Mouse (Mus musculus) adrenal gland, postnatal 36 days (tissue): ENCODE measurements around the gene Gm8922. TPM values are rescaled to one million over a fixed set of nuclear protein-coding genes. Genes with fewer than 3 reads are reported as not detected.
"Not testable (repeated sequence)": the region's sequence is repeated elsewhere in the genome, so short reads cannot be mapped to it uniquely, and the experiment has no call there.

Experiments
- DNase-seq, 2 experiments: peaks; one replicate each; pipeline ENCODE4 v3.0.0; 2021; ENCODE audit warnings: mixed read lengths in 1 of 2
- long read RNA-seq, 2 experiments: library from polyadenylated mRNA; stranded (forward); transcript quantifications; one replicate each; pipeline ENCODE4 v2.0.0; 2021; ENCODE audit warnings: borderline sequencing depth in 2 of 2
- total RNA-seq, 2 experiments: library from RNA; stranded (reverse); gene quantifications; 2 replicates each; pipeline ENCODE4 v1.2.3; 2021

Gm8922 gene
- not detected for total RNA-seq
- long read RNA-seq, experiment 1 = 0 reads
- long read RNA-seq, experiment 2 = 0 reads

GRCm38 (mm10) chr5:11681659-11682058 is at the start of gene Gm8922:
Gm8922 (plus strand) TSS chr5:11681959.
- not testable (repeated sequence) for DNase-seq

Other genes with a start within 250 kb of the Gm8922 start
- not detected for gene Gm8906, start 179.3 kb upstream of the Gm8922 start, total RNA-seq
- gene Gm6460, start 87.0 kb upstream of the Gm8922 start, total RNA-seq = not detected
- gene Gm8926, start 88.6 kb downstream of the Gm8922 start, total RNA-seq = not detected
- gene Gm6465, start 163.6 kb downstream of the Gm8922 start, total RNA-seq = not detected
- not detected for gene 4933402N22Rik, start 236.1 kb downstream of the Gm8922 start, total RNA-seq